Mouse (Mus musculus) left cerebral cortex, postnatal 25 days (tissue): ENCODE results near the gene Ctsk. TPM values are rescaled to one million over a fixed set of nuclear protein-coding genes. Genes with fewer than 3 reads are reported as not detected.
"Not testable (repeated sequence)": the region's sequence is repeated elsewhere in the genome, so short reads cannot be mapped to it uniquely, and the experiment has no call there.

Experiments
- DNase-seq, 2 experiments: peaks; one replicate each; pipeline ENCODE4 v3.0.0; 2022; ENCODE audit warnings: low spot score in 2 of 2, mixed read lengths in 1 of 2
- intact Hi-C: fragments of 180-260 bp; cut with DNase I; formaldehyde crosslinking; loops from one replicate; pipeline ENCODE4 v1.15.1; 2025
- total RNA-seq, 2 experiments: library from RNA; stranded (reverse); gene quantifications; 2 replicates each; pipeline ENCODE4 v1.2.3; 2021

Gene Ctsk
- total RNA-seq, 2 experiments from 2014 or later, result 5.9 to 8.1 TPM

DNA sequence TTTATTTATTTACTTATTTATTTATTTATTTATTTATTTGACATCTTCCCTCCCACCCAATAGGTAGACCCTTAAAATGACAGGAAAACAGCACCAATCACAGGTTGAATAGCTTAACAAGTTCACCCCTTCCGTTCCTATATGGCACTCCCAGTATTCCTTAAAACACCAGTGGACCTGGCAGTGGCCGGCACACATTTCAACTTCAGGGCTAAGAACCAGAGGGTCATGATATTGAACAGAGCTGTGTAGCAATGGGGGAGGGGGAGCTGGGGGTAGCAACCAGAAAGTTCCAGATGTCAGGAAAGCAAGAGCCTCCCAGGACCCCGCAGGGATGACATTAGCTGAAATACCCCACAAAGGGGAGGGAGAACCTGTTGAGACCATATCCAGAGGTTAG is 21.0 kb downstream of the Ctsk start:
- DNase-seq, result no peak
- intact Hi-C loops, result no loop called here

DNA sequence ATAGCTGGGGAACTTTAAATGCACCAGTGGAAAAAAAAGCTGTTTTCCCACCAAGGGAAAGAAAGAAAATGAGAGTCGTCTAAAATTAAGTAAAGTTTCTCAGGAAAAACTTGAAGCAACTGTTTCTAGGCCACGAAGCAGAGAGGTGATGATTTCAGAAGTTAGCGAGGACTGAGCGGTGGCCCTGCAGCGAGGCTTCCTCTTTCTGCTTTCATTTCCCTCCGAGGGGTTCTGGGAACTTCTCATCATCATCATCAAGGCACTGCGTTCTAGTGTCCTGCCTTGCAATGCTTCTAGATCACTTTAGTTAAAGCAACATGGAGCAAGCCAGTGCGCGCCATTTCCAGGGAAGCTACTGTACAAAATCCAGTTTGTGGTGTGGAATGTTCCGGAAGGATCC is 22.1 kb downstream of the Ctsk start:
- DNase-seq, result peak in 1 of 2 experiments; percentile 35
- intact Hi-C loops, result no loop called here

DNA sequence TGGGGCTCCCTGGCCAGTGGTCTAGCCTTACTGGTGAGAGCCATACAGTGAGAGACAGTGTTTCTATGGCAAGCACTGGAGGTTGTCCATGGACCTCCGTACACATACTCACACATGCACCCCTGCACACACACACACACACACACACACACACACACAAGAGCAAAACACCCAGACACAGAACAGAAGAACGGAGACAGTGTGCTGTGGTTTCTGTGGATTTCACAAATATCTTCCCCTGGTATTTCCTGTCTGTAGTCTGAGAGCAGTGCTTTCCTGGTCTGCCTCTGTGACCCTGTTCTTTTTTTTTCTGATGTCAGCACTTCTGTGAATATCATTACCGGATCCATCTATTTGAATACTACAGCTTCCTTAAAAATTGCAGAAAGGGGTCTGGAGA is 24.6 kb downstream of the Ctsk start:
- DNase-seq, result peak in 1 of 2 experiments; percentile 5
- intact Hi-C loops, result no loop called here

DNA sequence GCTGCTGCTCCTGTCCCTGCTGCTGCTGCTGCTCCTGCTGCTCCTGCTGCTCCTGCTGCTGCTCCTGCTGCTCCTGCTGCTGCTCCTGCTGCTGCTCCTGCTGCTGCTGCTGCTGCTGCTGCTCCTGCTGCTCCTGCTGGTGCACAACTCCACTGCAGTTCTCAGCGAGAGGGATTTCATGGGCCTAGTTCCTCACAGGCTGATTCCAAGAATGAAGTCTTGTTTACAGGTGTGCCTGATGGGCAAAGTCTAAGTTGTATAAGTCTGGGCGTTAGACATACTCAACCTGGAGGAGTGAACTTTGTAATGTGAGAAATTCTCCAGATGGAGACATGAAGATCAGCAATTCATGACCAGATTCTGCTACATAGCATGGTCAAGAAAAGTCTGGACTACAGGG is 25.6 kb downstream of the Ctsk start:
- intact Hi-C loops, result no loop called here
- DNase-seq, result no peak

DNA sequence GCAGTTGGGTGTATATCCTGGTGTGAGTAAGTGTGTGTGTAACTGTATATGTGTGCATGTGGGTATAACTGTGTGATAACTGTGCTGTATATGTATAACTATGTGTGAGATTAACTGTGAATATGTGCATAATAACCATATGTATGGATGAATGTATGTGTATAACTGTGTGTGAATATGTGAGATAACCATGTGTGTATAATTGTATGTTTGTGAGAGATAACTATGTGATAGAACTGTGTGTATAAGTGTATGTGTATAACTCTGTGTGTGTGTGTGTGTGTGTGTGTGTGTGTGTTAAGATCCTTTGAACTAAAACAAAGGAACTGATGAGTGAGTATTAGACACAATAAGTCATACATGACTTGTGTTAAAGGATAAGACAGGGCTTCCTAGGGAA is 27.1 kb downstream of the Ctsk start:
- no peak for DNase-seq
- intact Hi-C loops, result no loop called here

DNA sequence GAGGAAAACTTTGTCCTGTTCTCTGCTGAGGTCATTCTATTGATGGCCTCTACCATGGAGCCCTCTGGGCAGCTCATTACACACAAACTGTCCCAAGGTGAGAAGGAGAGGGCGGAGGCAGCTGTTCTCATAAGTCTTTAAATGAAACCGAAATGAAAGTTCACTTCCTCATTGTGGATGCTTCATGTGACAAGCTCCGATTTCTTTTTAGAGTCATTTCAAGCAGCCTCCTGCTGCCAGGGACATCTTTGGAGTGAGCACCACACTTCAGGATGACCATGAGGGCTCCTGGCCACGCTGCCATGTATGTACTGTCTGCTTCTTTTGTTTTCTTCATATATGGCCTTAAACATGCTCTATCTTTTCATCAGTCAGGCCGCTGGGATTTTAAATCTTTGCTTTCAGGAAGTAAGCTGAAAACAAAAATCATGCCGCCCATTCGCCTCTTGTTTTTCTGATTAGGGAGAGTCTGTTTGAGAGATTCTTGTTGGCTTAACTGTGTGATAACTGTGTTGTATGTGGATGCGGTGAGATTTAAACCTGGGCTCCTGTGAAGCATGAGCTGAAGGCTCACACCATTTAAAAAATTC is 27.7 kb downstream of the Ctsk start, which contains the start of gene Ctss:
Ctss (plus strand) TSS at position 165 of the 590 bp plus-strand sequence.
- intact Hi-C loops, result no loop called here
- no peak for DNase-seq

DNA sequence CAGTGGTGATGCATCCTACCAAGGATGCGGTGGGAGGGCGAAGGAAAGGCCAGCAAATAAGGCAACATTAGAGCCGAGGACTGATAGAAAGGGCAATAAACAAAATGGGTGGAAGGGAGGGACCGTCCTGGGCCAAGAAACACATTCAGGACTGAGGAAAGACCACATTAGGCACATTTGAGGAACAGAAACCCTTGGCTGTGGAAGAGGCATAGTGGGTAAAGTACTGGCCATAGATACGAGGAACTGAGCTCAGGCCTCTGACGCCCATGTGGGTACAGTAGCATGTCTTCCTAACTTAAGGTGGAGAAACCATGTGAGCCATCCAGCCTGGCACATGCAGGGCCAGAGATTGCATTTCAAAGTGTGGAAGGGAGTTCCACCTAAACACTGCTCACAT is 30.8 kb downstream of the Ctsk start:
- intact Hi-C loops, result no loop called here

DNA sequence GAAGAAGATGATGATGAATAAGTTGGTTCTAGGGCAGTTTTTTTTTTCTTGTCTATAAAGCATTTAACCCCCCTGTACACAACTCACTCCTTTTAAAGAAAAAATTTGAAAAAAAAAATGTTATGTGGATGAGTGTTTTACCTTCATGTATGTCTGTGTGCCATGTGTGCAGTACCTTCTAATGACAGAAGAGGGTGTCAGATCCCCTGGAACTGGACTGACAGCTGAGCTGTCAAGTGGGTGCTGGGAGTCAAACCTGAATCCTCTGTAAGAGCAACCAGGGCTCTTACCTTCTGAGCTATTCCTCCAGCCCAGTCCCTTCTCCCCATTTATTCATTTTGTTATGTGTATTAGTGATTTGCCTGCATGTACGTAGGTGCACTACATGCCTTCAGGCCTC is 32.0 kb downstream of the Ctsk start:
- intact Hi-C loops, result no loop called here
- no peak for DNase-seq

More for the DNA sequence above, 30.8 kb downstream of the Ctsk start:
- peak in 1 of 2 experiments; percentile 10 for DNase-seq

DNA sequence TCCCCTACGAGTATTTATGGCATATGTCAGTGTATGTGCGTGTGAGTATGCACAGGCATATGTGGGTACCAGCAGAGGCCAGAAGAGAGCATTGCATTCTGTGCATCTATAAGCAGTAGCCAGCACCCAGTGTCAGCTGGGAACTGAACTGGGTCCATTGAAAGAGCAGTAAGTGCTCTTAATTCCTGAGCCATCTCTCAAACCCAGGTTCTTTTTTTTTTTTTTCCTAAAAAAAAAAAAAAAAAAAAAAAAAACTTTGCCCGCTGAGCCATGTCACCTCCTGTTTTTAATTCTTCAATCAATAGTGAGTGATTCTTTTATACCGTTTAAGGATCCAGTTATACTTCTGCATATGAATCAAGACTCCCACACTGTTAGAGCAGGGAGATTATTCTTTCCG is 34.3 kb downstream of the Ctsk start:
- intact Hi-C loops, result no loop called here
- no peak for DNase-seq

DNA sequence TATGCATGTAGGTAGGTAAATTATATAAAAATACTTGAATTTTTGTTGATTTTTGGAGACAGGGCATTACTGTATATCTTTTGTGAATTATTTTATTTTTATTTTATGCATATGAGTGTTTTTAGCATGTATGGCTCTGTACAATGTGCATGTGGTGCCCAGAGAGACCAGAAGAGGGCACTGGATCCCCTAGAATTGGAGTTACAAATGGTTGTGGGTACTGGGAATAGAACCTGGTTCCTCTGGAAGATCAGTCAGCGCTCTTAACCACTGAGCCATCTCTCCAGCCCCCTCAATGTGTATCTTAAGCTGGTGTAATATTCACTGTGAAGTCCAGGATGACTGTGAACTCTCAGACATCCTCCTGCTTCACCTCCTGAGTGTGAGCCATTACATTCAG is 35.9 kb downstream of the Ctsk start:
- intact Hi-C loops, result no loop called here
- no peak for DNase-seq

DNA sequence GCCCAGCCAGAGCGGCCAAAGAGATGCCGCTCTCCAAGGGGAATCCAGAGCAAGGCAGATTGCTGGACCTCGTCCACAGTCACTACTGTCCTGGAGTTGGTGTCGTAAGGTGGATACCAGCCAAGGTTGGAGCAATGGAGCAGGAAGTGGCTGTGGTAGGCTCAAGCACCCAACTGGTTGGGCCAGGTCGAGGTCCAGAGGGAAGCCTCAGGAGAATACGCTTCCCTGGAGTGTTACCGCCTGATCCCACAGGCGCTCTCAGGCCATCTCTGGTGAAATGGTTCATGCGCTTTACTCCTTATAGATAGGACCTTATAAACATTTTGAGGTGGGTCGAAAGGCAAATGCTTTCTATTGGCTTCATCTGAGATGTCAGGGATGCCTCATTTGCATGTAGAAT is 39.9 kb downstream of the Ctsk start:
- no peak for DNase-seq
- intact Hi-C loops, result no loop called here

DNA sequence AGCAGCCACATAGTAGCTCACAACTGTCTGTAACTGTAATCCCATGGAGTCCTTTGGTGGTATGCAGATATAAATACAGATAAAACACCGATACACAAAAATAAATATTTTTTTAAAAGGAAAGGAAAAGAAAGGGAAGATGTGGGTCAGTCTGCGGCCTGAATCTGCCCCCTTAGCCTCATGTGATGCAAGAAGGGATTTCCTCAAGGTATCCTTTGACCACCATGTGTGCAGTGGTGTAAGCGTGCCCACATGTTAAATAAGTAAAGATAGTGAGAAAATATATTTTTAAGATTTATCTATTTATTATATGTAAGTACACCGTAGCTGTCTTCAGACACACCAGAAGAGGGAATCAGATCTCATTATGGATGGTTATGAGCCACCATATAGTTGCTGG is 40.8 kb downstream of the Ctsk start:
- intact Hi-C loops, result no loop called here
- DNase-seq, result no peak

DNA sequence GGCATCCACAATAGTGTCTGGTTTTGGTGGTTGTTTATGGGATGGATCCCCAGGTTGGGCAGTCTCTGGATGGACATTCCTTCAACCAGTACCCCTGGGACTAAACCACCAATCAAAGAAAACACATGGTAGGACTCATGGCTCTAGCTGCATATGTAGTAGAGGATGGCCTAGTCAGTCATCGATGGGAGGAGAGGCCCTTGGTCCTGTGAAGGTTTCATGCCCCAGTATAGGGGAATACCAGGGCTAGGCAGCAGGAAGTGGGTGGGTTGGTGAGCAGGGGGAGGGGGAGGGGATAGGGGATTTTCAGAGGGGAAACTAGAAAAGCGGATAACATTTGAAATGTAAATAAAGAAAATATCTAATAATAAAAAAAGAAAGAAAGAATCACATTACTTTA is 42.1 kb downstream of the Ctsk start:
- DNase-seq, intact Hi-C loops: not testable (repeated sequence)

DNA sequence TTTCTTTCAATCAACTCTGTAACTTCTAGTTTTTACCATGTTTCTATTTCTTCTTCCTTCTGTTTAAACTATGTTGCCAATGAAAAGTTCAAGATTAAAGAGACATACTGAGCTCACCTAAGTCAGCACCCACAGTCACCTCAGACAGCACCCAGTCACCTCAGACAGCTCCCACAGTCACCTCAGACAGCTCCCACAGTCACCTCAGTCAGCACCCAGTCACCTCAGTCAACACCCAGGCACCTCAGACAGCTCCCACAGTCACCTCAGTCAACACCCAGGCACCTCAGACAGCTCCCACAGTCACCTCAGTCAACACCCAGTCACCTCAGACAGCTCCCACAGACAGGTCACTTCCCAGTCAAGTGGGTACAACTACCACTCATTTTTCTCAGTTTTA is 43.1 kb downstream of the Ctsk start:
- intact Hi-C loops, result no loop called here
- no peak for DNase-seq

DNA sequence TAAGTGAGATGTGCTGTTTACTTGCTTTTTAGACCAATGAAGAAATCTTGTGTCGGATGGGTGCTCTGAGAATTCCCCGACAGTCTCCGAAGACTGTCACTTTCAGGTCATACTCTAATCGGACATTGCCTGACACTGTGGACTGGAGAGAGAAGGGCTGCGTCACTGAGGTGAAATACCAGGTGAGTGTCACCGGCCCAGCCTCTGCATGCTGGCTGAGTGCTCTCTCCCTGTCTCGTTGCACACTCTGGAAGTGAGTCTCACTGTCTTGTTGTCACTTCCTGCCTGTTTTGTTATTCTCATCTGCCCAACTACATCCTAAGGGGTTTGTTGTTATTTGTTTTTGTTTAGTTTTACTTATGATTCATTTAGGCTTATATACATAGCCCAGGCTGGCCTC is 43.9 kb downstream of the Ctsk start:
- no peak for DNase-seq
- intact Hi-C loops, result no loop called here

DNA sequence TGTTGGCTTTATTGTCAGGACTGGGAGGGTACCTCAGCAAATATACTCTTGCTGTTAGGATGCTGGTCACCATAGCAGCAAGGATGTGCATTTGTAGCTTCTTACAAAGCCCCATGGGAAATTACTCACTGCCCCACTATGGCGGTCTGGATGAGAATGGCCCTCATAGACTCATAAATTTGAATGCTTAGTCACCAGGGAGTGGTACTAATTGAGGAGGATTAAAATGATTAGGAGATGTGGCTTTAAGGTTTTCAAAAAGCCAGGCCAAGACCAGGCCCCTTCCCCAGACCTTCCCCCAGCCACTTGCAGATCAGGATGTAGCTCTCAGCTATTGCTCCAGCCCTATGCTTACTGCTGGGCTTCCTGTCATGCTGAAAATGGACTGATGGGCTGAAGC is 51.1 kb downstream of the Ctsk start:
- intact Hi-C loops, result no loop called here
- DNase-seq, result no peak

DNA sequence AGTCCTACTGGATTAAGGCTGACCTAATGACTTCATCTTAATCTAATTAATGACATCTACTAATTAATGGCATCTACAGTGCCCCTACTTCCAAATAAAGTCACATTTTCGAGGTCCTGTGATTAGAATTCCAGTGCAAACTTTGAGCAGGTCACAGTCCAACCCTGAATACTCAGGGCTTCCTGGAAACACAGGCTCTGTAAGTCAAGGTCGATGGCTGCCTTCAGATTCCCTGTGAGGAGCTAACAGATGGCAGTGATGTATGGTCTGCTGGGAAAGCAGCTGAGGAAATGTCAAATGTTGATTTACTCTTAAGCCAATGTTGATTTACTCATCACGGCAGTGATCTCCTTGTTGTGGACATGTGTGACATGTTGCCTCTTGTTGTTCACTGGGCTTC is 54.9 kb downstream of the Ctsk start:
- intact Hi-C loops, result no loop called here
- DNase-seq, result no peak

Other genes with a start within 250 kb of the Ctsk start
- under 1 TPM; 0.62 to 0.66 TPM for gene Bnipl, start 248.1 kb upstream of the Ctsk start, total RNA-seq
- 10 to 100 TPM; 18.7 to 20.5 TPM for gene Mindy1, start 217.9 kb upstream of the Ctsk start, total RNA-seq
- gene Prune1, start 217.2 kb upstream of the Ctsk start, total RNA-seq, result 10 to 100 TPM; 22.6 to 24.8 TPM
- under 1 TPM; 0.57 to 0.78 TPM for gene Anxa9, start 192.1 kb upstream of the Ctsk start, total RNA-seq
- 10 to 100 TPM; 44.5 to 48.9 TPM for gene Cers2, start 184.5 kb upstream of the Ctsk start, total RNA-seq
- gene Setdb1, start 142.1 kb upstream of the Ctsk start, total RNA-seq, result 10 to 100 TPM; 34.7 to 37.4 TPM
- gene 4930558C23Rik, start 96.4 kb upstream of the Ctsk start, total RNA-seq, result not detected
- 10 to 100 TPM; 32.5 to 37.0 TPM for gene Arnt, start 64.9 kb upstream of the Ctsk start, total RNA-seq
- gene Ctss, start 27.5 kb downstream of the Ctsk start, total RNA-seq, result 10 to 100 TPM; 55.9 to 60.1 TPM
- not detected for gene Hormad1, start 60.4 kb downstream of the Ctsk start, total RNA-seq
- gene Golph3l, start 89.7 kb downstream of the Ctsk start, total RNA-seq, result 10 to 100 TPM; 20.4 to 20.6 TPM
- 100 to 1,000 TPM; 366 to 382 TPM for gene Ensa, start 125.7 kb downstream of the Ctsk start, total RNA-seq
- 10 to 100 TPM; 58.4 to 59.6 TPM for gene Mcl1, start 159.5 kb downstream of the Ctsk start, total RNA-seq
- 1 to 10 TPM; 4.1 to 4.6 TPM for gene Adamtsl4, start 188.7 kb downstream of the Ctsk start, total RNA-seq
- 10 to 100 TPM; 13.3 to 14.0 TPM for gene Ecm1, start 240.3 kb downstream of the Ctsk start, total RNA-seq